Mouse (Mus musculus) forebrain, embryonic 16.5 days (tissue): ENCODE measurements at regions not wholly inside any gene's neighbourhood (a gene's known extent, or its start where the extent isn't known, plus 50 kb on each side); places are given as distances from the start of the nearest gene placed in this dataset.

Experiments
- ATAC-seq: fragments of 200-750 bp; cut with Nextera tagmentation; 2 replicates; pipeline ENCODE4 v1.8.0; 2017; ENCODE audit warnings: mild to moderate bottlenecking, moderate library complexity
- H3K27ac ChIP-seq: fragments of 300-500 bp; sonication (generic); 2 replicates; pipeline ENCODE4 v1.5.1; 2014; ENCODE audit warnings: low read length, control low read depth
- H3K27me3 ChIP-seq: fragments of 300-500 bp; sonication (generic); replicated peaks from 2 replicates; pipeline ENCODE4 v1.6.1; 2014; ENCODE audit warnings: low read length; ENCODE audit not compliant: control insufficient read depth, insufficient read depth
- H3K36me3 ChIP-seq: fragments of 300-500 bp; sonication (generic); 2 replicates; pipeline ENCODE4 v1.6.1; 2014; ENCODE audit not compliant: control insufficient read depth, insufficient read depth
- H3K4me1 ChIP-seq: fragments of 300-500 bp; sonication (generic); replicated peaks from 2 replicates; pipeline ENCODE4 v1.6.1; 2014; ENCODE audit warnings: low read length; ENCODE audit not compliant: control insufficient read depth, insufficient read depth
- H3K4me2 ChIP-seq: fragments of 300-500 bp; sonication (generic); 2 replicates; pipeline ENCODE4 v1.6.1; 2014; ENCODE audit warnings: mild to moderate bottlenecking, low read length, control low read depth
- H3K4me3 ChIP-seq: fragments of 300-500 bp; sonication (generic); replicated peaks from 2 replicates; pipeline ENCODE4 v1.5.1; 2014; ENCODE audit warnings: mild to moderate bottlenecking, low read length, control low read depth
- H3K9ac ChIP-seq: fragments of 300-500 bp; sonication (generic); replicated peaks from 2 replicates; pipeline ENCODE4 v1.6.1; 2014; ENCODE audit warnings: low read depth, low read length, control low read depth
- H3K9me3 ChIP-seq: fragments of 300-500 bp; sonication (generic); 2 replicates; pipeline ENCODE4 v1.6.1; 2016; ENCODE audit warnings: low read length; ENCODE audit not compliant: control insufficient read depth
- WGBS: fragments of 180-500 bp; shearing (Covaris S2); extraction: QIAGEN DNeasy Blood & Tissue Kit; methylation state at CpG from one replicate; pipeline ENCODE4 v1.1.7; 2014; 5-methylcytosine and 5-hydroxymethylcytosine counted together

GRCm38 (mm10) chr3:60292940-60293339, 179.7 kb upstream of the Mbnl1 start:
- Histone ChIP-seq H3K9ac (no peak overlapping the region), H3K27ac (no peak overlapping the region), H3K4me2 (no peak overlapping the region), H3K27me3 (no peaks in the 10 kb centered on the region), H3K4me1 (no peaks in the 10 kb centered on the region), H3K9me3 (no peaks in the 10 kb centered on the region), H3K36me3 (no peaks in the 10 kb centered on the region), H3K4me3 (no peak overlapping the region)
- ATAC-seq = no peak
- WGBS = 84% methylated on average over 2 of the region's 2 CpGs

- Histone ChIP-seq H3K4me1 (no peaks in the 10 kb centered on the region), H3K9me3 (no peaks in the 10 kb centered on the region), H3K4me3 (no peak overlapping the region), H3K36me3 (no peaks in the 10 kb centered on the region), H3K27ac (no peak overlapping the region), H3K9ac (no peak overlapping the region), H3K27me3 (no peaks in the 10 kb centered on the region), H3K4me2 (no peak overlapping the region)
- ATAC-seq = peak; percentile 76
- WGBS = 68% methylated on average over 3 of the region's 3 CpGs
Observed at GRCm38 (mm10) chr3:60305399-60305798, 167.2 kb upstream of the Mbnl1 start.

- Histone ChIP-seq H3K27ac (no peak overlapping the region), H3K36me3 (no peaks in the 10 kb centered on the region), H3K4me1 (no peaks in the 10 kb centered on the region), H3K4me3 (no peak overlapping the region), H3K27me3 (no peaks in the 10 kb centered on the region), H3K4me2 (no peak overlapping the region), H3K9ac (no peak overlapping the region), H3K9me3 (no peaks in the 10 kb centered on the region)
- 86% methylated on average over 3 of the region's 3 CpGs for WGBS
- no peak for ATAC-seq
Observed at GRCm38 (mm10) chr3:60310402-60310801, 162.2 kb upstream of the Mbnl1 start.

- H3K9me3 ChIP-seq = no peaks in the 10 kb centered on the region
- H3K9ac ChIP-seq = no peak overlapping the region
- H3K27ac ChIP-seq = no peak overlapping the region
- no peaks in the 10 kb centered on the region for H3K36me3 ChIP-seq
- H3K27me3 ChIP-seq = no peaks in the 10 kb centered on the region
- H3K4me3 ChIP-seq = no peak overlapping the region
- ATAC-seq = no peak
- no peaks in the 10 kb centered on the region for H3K4me1 ChIP-seq
- H3K4me2 ChIP-seq = no peak overlapping the region
- WGBS = 84% methylated on average over 3 of the region's 3 CpGs
Observed at GRCm38 (mm10) chr3:60311178-60311577, 161.5 kb upstream of the Mbnl1 start.

- ATAC-seq = no peak
- WGBS = 37% methylated on average over 1 of the region's 1 CpGs
Observed at GRCm38 (mm10) chr3:60320213-60320936, 152.3 kb upstream of the Mbnl1 start.

GRCm38 (mm10) chr3:60323514-60323913, 149.1 kb upstream of the Mbnl1 start:
- H3K9ac ChIP-seq = no peak overlapping the region
- ATAC-seq = no peak
- no peaks in the 10 kb centered on the region for H3K4me1 ChIP-seq

More at GRCm38 (mm10) chr3:60320213-60320936, 152.3 kb upstream of the Mbnl1 start:
- no peaks in the 10 kb centered on the region for H3K27me3 ChIP-seq
- no peak overlapping the region for H3K4me3 ChIP-seq
- no peaks in the 10 kb centered on the region for H3K9me3 ChIP-seq
- no peaks in the 10 kb centered on the region for H3K36me3 ChIP-seq
- H3K4me2 ChIP-seq = no peak overlapping the region
- H3K9ac ChIP-seq = no peak overlapping the region
- H3K27ac ChIP-seq = no peak overlapping the region
- no peaks in the 10 kb centered on the region for H3K4me1 ChIP-seq

GRCm38 (mm10) chr3:60324416-60324815, 148.2 kb upstream of the Mbnl1 start:
- Histone ChIP-seq H3K27me3 (no peaks in the 10 kb centered on the region), H3K36me3 (no peaks in the 10 kb centered on the region), H3K9me3 (no peaks in the 10 kb centered on the region), H3K27ac (no peak overlapping the region), H3K4me2 (no peak overlapping the region), H3K4me1 (no peaks in the 10 kb centered on the region), H3K9ac (no peak overlapping the region), H3K4me3 (no peak overlapping the region)
- no peak for ATAC-seq

More at GRCm38 (mm10) chr3:60323514-60323913, 149.1 kb upstream of the Mbnl1 start:
- no peaks in the 10 kb centered on the region for H3K27me3 ChIP-seq
- no peaks in the 10 kb centered on the region for H3K36me3 ChIP-seq
- H3K4me3 ChIP-seq = no peak overlapping the region
- no peak overlapping the region for H3K4me2 ChIP-seq
- no peak overlapping the region for H3K27ac ChIP-seq
- H3K9me3 ChIP-seq = no peaks in the 10 kb centered on the region

- Histone ChIP-seq H3K4me2 (no peak overlapping the region), H3K27me3 (no peaks in the 10 kb centered on the region), H3K9ac (no peak overlapping the region), H3K4me1 (no peaks in the 10 kb centered on the region), H3K9me3 (no peaks in the 10 kb centered on the region), H3K27ac (no peak overlapping the region), H3K36me3 (no peaks in the 10 kb centered on the region), H3K4me3 (no peak overlapping the region)
- no peak for ATAC-seq
Observed at GRCm38 (mm10) chr3:60324969-60325368, 147.7 kb upstream of the Mbnl1 start.

GRCm38 (mm10) chr3:60332460-60332859, 140.2 kb upstream of the Mbnl1 start:
- Histone ChIP-seq H3K27ac (no peak overlapping the region), H3K9me3 (no peaks in the 10 kb centered on the region)
- no peak for ATAC-seq

GRCm38 (mm10) chr3:60333669-60334068, 139.0 kb upstream of the Mbnl1 start:
- no peak overlapping the region for H3K9ac ChIP-seq
- no peaks in the 10 kb centered on the region for H3K36me3 ChIP-seq
- no peak overlapping the region for H3K4me3 ChIP-seq
- H3K4me1 ChIP-seq = no peaks in the 10 kb centered on the region
- 92% methylated on average over 2 of the region's 2 CpGs for WGBS
- no peak overlapping the region for H3K4me2 ChIP-seq
- ATAC-seq = no peak
- H3K27ac ChIP-seq = no peak overlapping the region
- H3K9me3 ChIP-seq = no peaks in the 10 kb centered on the region
- H3K27me3 ChIP-seq = no peaks in the 10 kb centered on the region

More at GRCm38 (mm10) chr3:60332460-60332859, 140.2 kb upstream of the Mbnl1 start:
- H3K36me3 ChIP-seq = no peaks in the 10 kb centered on the region
- no peak overlapping the region for H3K4me3 ChIP-seq
- H3K4me2 ChIP-seq = no peak overlapping the region
- no peaks in the 10 kb centered on the region for H3K27me3 ChIP-seq
- H3K9ac ChIP-seq = no peak overlapping the region
- H3K4me1 ChIP-seq = no peaks in the 10 kb centered on the region
